Mouse (Mus musculus): Measurements from ENCODE around the gene Xpot. TPM values are rescaled to one million over a fixed set of nuclear protein-coding genes. Genes with fewer than 3 reads are reported as not detected.

The Xpot gene
- total RNA-seq, 2 experiments from 2014 or later = 21.6 to 27.8 TPM

GRCm38 (mm10) chr10:121640150-121640930 lies 14.2 kb upstream of the Xpot start:
- intact Hi-C loops (cut with DNase I) = no loop called here

GRCm38 (mm10) chr10:121639573-121639972 lies 13.4 kb upstream of the Xpot start:
- intact Hi-C loops (cut with DNase I) = no loop called here
- no peak for DNase-seq
- Histone ChIP-seq H3K27ac (no peak overlapping the region), H3K4me3 (no peak overlapping the region)
- TF ChIP-seq CTCF (IDR thresholded peaks at IDR 0.05) = no peak

More at GRCm38 (mm10) chr10:121640150-121640930, 14.2 kb upstream of the Xpot start:
- Histone ChIP-seq H3K27ac (no peak overlapping the region), H3K4me3 (no peak overlapping the region)
- peak; percentile 32; the same call in 1 of the 2 replicates for TF ChIP-seq CTCF (IDR thresholded peaks at IDR 0.05)
- DNase-seq = no peak

- H3K27ac ChIP-seq = no peak overlapping the region
- intact Hi-C loops (cut with DNase I) = no loop called here
- TF ChIP-seq CTCF (IDR thresholded peaks at IDR 0.05) = no peak
- DNase-seq = no peak
- no peak overlapping the region for H3K4me3 ChIP-seq
Observed at GRCm38 (mm10) chr10:121636276-121636675, 10.1 kb upstream of the Xpot start.

- intact Hi-C loops (cut with DNase I) = no loop called here
- DNase-seq = no peak
- no peak overlapping the region for H3K4me3 ChIP-seq
- no peak for TF ChIP-seq CTCF (IDR thresholded peaks at IDR 0.05)
- no peak overlapping the region for H3K27ac ChIP-seq
Observed at GRCm38 (mm10) chr10:121634159-121634558, 8.0 kb upstream of the Xpot start.

- H3K4me3 ChIP-seq = no peak overlapping the region
- intact Hi-C loops (cut with DNase I) = loop anchor here (5.0 kb wide), 1 partner anchor 41 kb away; the partner anchor contains the start of gene Tbk1
- no peak for TF ChIP-seq CTCF (IDR thresholded peaks at IDR 0.05)
- H3K27ac ChIP-seq = no peak overlapping the region
- no peak for DNase-seq
Observed at GRCm38 (mm10) chr10:121628561-121629040, 2.5 kb upstream of the Xpot start.

- no peak for DNase-seq
- H3K27ac ChIP-seq = peak overlapping the region; percentile 98; the same call in 1 of the 2 replicates
- peak overlapping the region; percentile 93 for H3K4me3 ChIP-seq
- no peak for TF ChIP-seq CTCF (IDR thresholded peaks at IDR 0.05)
- intact Hi-C loops (cut with DNase I) = loop anchor here (5.0 kb wide), 1 partner anchor 40 kb away; the partner anchor contains the start of gene Tbk1
Observed at GRCm38 (mm10) chr10:121627216-121627852, 1.2 kb upstream of the Xpot start.

- Histone ChIP-seq H3K27ac (peak overlapping the region; percentile 98), H3K4me3 (peak overlapping the region; percentile 93)
- intact Hi-C loops (cut with DNase I) = loop anchor here (5.0 kb wide), 1 partner anchor 38 kb away; the partner anchor contains the start of gene Tbk1
- TF ChIP-seq CTCF (IDR thresholded peaks at IDR 0.05) = no peak
- DNase-seq = no peak
Observed at GRCm38 (mm10) chr10:121625407-121626185, 536 bp downstream of the Xpot start.

- DNase-seq = no peak
- Histone ChIP-seq H3K4me3 (peak overlapping the region; percentile 93), H3K27ac (peak overlapping the region; percentile 98)
- no peak for TF ChIP-seq CTCF (IDR thresholded peaks at IDR 0.05)
- intact Hi-C loops (cut with DNase I) = loop anchor here (5.0 kb wide), 1 partner anchor 38 kb away; the partner anchor contains the start of gene Tbk1
Observed at GRCm38 (mm10) chr10:121625006-121625405, 1.1 kb downstream of the Xpot start.

- intact Hi-C loops (cut with DNase I) = no loop called here
- H3K4me3 ChIP-seq = no peak overlapping the region
- no peak overlapping the region for H3K27ac ChIP-seq
- no peak for TF ChIP-seq CTCF (IDR thresholded peaks at IDR 0.05)
- DNase-seq = no peak
Observed at GRCm38 (mm10) chr10:121623670-121624069, 2.5 kb downstream of the Xpot start.

GRCm38 (mm10) chr10:121622431-121622830 lies 3.7 kb downstream of the Xpot start:
- no peak for DNase-seq
- Histone ChIP-seq H3K27ac (no peak overlapping the region), H3K4me3 (no peak overlapping the region)
- intact Hi-C loops (cut with DNase I) = no loop called here
- no peak for TF ChIP-seq CTCF (IDR thresholded peaks at IDR 0.05)

- intact Hi-C loops (cut with DNase I) = no loop called here
- no peak for TF ChIP-seq CTCF (IDR thresholded peaks at IDR 0.05)
- DNase-seq = no peak
- no peak overlapping the region for H3K4me3 ChIP-seq
- H3K27ac ChIP-seq = no peak overlapping the region
Observed at GRCm38 (mm10) chr10:121615935-121616334, 10.2 kb downstream of the Xpot start.

- intact Hi-C loops (cut with DNase I) = no loop called here
- DNase-seq = no peak
- H3K4me3 ChIP-seq = no peak overlapping the region
- no peak for TF ChIP-seq CTCF (IDR thresholded peaks at IDR 0.05)
- no peak overlapping the region for H3K27ac ChIP-seq
Observed at GRCm38 (mm10) chr10:121615146-121615870, 10.8 kb downstream of the Xpot start.

Data from gastrocnemius, adult 2 months (tissue).